Mouse (Mus musculus) liver, embryonic 15.5 days (tissue): ENCODE measurements around the gene C5ar2. TPM values are rescaled to one million over a fixed set of nuclear protein-coding genes. Genes with fewer than 3 reads are reported as not detected.
"Not testable (repeated sequence)": the region's sequence is repeated elsewhere in the genome, so short reads cannot be mapped to it uniquely, and the experiment has no call there.

ENCODE experiments used
- ATAC-seq: fragments of 200-750 bp; cut with Nextera tagmentation; 2 replicates; pipeline ENCODE4 v1.8.0; 2017; ENCODE audit warnings: moderate number of reproducible peaks, mild to moderate bottlenecking, moderate library complexity; ENCODE audit not compliant: insufficient read depth
- H3K27ac ChIP-seq: fragments of 300-500 bp; sonication (generic); replicated peaks from 2 replicates; pipeline ENCODE4 v1.5.1; 2015; ENCODE audit warnings: mild to moderate bottlenecking, inconsistent platforms
- H3K27me3 ChIP-seq: fragments of 300-500 bp; sonication (generic); 2 replicates; pipeline ENCODE4 v1.6.1; 2015; ENCODE audit warnings: mild to moderate bottlenecking, inconsistent platforms
- H3K36me3 ChIP-seq: fragments of 300-500 bp; sonication (generic); replicated peaks from 2 replicates; pipeline ENCODE4 v1.6.1; 2015; ENCODE audit warnings: moderate library complexity, mild to moderate bottlenecking, inconsistent platforms
- H3K4me1 ChIP-seq: fragments of 300-500 bp; sonication (generic); replicated peaks from 2 replicates; pipeline ENCODE4 v1.6.1; 2015; ENCODE audit warnings: inconsistent platforms
- H3K4me2 ChIP-seq: fragments of 300-500 bp; sonication (generic); 2 replicates; pipeline ENCODE4 v1.6.1; 2015; ENCODE audit warnings: moderate library complexity, mild to moderate bottlenecking, inconsistent platforms
- H3K4me3 ChIP-seq: fragments of 300-500 bp; sonication (generic); replicated peaks from 2 replicates; pipeline ENCODE4 v1.5.1; 2015; ENCODE audit warnings: mild to moderate bottlenecking, inconsistent platforms
- H3K9ac ChIP-seq: fragments of 300-500 bp; sonication (generic); 2 replicates; pipeline ENCODE4 v1.6.1; 2015; ENCODE audit warnings: moderate library complexity, mild to moderate bottlenecking, inconsistent platforms
- H3K9me3 ChIP-seq: fragments of 300-500 bp; sonication (generic); replicated peaks from 2 replicates; pipeline ENCODE4 v1.6.1; 2016; ENCODE audit warnings: inconsistent platforms
- WGBS: fragments of 180-500 bp; shearing (Covaris S2); methylation state at CpG from one replicate; pipeline ENCODE4 v1.1.7; 2015; ENCODE audit warnings: mixed read lengths; ENCODE audit not compliant: insufficient replicate concordance; 5-methylcytosine and 5-hydroxymethylcytosine counted together
- polyA plus RNA-seq: library from polyadenylated mRNA; unstranded; fragments of >200 nt; fragmentation: Nextera tagmentation; extraction: Ambion mirVana; gene quantifications from 2 replicates; pipeline ENCODE4 v1.2.1, GENCODE M21; 2015

Gene C5ar2
- polyA plus RNA-seq, 1 experiment from 2014 or later = 0.89 TPM

DNA sequence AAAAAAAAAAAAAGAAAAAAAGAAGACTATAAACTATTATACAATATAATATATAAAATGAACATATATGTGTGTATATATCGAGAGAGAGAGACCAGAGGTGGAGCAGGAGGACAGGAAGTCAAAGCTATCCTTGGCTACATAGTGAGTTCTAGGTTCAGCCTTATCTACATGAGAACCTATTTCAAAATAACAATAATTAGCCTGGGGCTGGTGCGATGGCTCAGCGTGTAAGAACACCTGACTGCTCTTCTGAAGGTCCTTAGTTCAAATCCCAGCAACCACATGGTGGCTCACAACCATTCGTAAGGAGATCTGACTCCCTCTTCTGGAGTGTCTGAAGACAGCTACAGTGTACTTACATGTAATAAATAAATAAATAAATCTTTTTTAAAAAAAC lies 12.0 kb upstream of the C5ar2 start:
- WGBS = 68% methylated on average over 4 of the region's 4 CpGs
- H3K4me1 ChIP-seq = not testable (repeated sequence)

DNA sequence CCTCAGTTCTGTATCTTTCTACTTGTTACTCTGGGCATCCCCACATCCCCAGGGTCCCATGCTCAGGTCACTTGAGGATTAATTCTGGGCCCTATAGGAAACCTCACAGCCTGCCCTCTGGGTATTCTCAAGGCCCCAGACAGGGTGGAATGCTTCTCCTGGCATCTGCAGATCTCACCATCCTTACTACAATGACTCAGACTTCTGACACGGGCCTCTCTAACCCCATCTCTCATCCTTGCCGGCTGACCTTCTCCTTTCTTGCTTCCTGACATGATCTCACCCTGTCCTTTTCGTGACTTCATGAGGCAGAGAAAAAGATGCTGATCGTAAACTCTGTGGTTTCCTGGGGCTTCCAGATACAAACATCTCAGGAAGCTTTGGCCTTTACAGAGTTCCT lies 10.2 kb upstream of the C5ar2 start:
- H3K4me3 ChIP-seq = no peak overlapping the region
- H3K27me3 ChIP-seq = no peaks in the 10 kb centered on the region
- H3K9me3 ChIP-seq = no peaks in the 10 kb centered on the region
- no peak overlapping the region for H3K4me2 ChIP-seq
- no peaks in the 10 kb centered on the region for H3K36me3 ChIP-seq
- no peak for ATAC-seq
- peaks cover 14% of the 10 kb centered on the region for H3K4me1 ChIP-seq
- H3K9ac ChIP-seq = no peak overlapping the region
- no peak overlapping the region for H3K27ac ChIP-seq
- 10% methylated on average over 4 of the region's 4 CpGs for WGBS

More for the DNA sequence above, 12.0 kb upstream of the C5ar2 start:
- not testable (repeated sequence) for H3K9ac ChIP-seq, H3K36me3 ChIP-seq, H3K4me2 ChIP-seq, H3K9me3 ChIP-seq, ATAC-seq, H3K27me3 ChIP-seq, H3K27ac ChIP-seq, H3K4me3 ChIP-seq

DNA sequence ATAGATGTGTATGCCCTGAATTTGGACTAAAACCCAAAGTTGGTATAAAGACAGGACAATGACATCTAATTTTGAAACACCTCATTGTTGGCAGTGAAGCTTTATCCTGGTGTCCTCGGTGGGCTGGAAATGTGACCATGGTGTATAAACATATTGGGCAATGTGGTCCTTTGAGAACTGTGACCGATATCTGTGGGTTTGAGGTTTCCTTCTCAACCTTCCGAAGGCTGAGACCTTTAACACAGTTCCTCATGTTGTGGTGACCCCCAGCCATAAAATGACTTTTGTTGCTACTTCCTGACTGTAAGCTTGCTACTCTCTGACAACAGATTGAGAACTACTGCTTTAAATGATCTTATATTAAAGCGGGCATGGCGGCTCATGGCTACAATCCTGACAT lies 6.7 kb upstream of the C5ar2 start:
- WGBS = 7% methylated on average over 5 of the region's 5 CpGs
- ATAC-seq = no peak
- no peaks in the 10 kb centered on the region for H3K36me3 ChIP-seq
- no peak overlapping the region for H3K9ac ChIP-seq
- H3K27ac ChIP-seq = no peak overlapping the region
- no peaks in the 10 kb centered on the region for H3K9me3 ChIP-seq
- peaks cover 11% of the 10 kb centered on the region for H3K4me1 ChIP-seq
- H3K27me3 ChIP-seq = no peaks in the 10 kb centered on the region
- H3K4me2 ChIP-seq = no peak overlapping the region
- no peak overlapping the region for H3K4me3 ChIP-seq

DNA sequence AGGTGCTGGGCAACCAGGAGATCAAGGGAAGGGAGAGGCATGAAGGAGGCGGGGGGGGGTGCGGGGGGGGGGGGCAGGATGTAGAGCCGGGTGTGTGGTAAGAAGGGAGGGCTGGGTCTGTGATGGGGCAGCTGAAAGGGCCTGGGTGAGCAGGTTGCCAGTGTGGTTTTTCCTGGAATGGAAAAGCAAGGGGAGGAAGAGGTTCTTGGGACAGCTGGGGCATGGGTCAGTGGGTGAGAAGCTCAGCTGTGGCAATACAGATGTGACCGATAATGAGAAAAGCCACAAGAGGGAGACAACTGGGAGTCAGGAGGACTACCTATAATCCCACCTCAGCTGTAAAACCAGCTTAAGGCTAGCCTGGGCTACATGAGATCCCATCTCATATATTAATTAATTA lies 2.0 kb upstream of the C5ar2 start:
- no peak for ATAC-seq
- no peaks in the 10 kb centered on the region for H3K27me3 ChIP-seq

DNA sequence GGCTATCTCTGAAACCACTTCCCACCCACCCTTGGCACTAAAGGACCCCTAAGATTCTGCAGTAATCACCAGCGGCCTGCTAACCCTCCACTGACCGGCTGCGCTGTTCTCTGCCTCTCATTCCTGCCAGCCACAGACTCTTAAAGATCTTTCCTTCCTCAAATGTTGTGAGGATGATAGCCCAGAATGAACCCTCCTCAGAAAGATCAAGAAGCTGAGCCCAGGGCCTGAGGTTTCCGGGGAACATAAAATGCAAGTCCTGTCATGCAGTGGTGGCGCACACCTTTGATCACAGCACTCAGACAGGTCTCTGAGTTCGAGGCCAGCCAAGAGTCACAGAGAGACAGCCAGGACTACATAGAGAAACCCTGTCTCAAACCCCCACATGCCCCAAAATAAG lies 1.8 kb downstream of the C5ar2 start:
- Histone ChIP-seq H3K27me3 (no peaks in the 10 kb centered on the region), H3K4me2 (peak overlapping the region; percentile 19), H3K27ac (peak overlapping the region; percentile 56), H3K36me3 (peaks cover 2% of the 10 kb centered on the region; the same call in 1 of the 2 replicates), H3K4me3 (no peak overlapping the region), H3K9me3 (no peaks in the 10 kb centered on the region), H3K4me1 (peaks cover 56% of the 10 kb centered on the region), H3K9ac (no peak overlapping the region)
- no peak for ATAC-seq
- 33% methylated on average over 6 of the region's 6 CpGs for WGBS

More for the DNA sequence above, 2.0 kb upstream of the C5ar2 start:
- no peak overlapping the region for H3K9ac ChIP-seq
- no peak overlapping the region for H3K4me3 ChIP-seq
- 17% methylated on average over 2 of the region's 4 CpGs for WGBS
- H3K9me3 ChIP-seq = no peaks in the 10 kb centered on the region
- peaks cover 39% of the 10 kb centered on the region for H3K4me1 ChIP-seq
- H3K27ac ChIP-seq = no peak overlapping the region
- H3K36me3 ChIP-seq = no peaks in the 10 kb centered on the region
- no peak overlapping the region for H3K4me2 ChIP-seq

DNA sequence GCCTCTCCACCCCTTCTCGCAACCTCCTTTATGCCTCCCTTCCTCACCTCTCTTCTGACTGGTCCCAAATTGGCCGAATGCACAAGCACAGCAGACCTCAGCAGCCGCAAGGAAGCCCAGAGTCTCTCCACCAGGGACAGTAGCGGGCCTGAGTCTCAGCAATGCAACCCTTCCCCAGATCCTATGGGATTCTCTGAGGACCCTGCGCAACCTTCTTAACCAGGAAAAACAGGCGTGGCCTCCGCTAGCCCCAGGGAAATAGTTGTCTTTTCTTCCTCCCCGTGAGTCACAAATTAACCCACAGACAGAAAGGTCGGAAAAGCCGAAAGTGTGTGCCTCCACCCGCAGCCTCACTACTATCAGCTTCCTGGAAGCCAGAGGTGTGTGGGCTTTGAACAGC lies 2.2 kb downstream of the C5ar2 start:
- peak overlapping the region; percentile 19 for H3K4me2 ChIP-seq
- peaks cover 6% of the 10 kb centered on the region; the same call in 1 of the 2 replicates for H3K36me3 ChIP-seq
- H3K9me3 ChIP-seq = no peaks in the 10 kb centered on the region
- no peak overlapping the region for H3K9ac ChIP-seq
- no peaks in the 10 kb centered on the region for H3K27me3 ChIP-seq
- 26% methylated on average over 11 of the region's 11 CpGs for WGBS
- H3K4me3 ChIP-seq = no peak overlapping the region
- ATAC-seq = no peak
- H3K27ac ChIP-seq = peak overlapping the region; percentile 56
- peaks cover 56% of the 10 kb centered on the region for H3K4me1 ChIP-seq

DNA sequence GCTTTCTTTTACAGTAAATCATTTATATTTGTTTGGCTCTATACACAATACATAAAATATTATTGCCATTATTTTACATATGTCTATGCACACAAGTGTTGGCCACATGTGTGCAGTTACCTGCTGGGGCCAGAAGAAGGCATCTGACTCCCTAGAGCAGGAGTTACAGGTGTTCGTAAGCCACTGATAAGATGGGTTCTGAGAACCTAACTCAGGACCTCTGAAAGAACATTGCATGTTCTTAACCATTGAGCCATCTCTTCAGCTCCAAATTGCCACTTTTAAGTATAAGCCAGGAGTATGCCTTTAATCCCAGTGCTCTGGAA lies 3.0 kb downstream of the C5ar2 start:
- peaks cover 10% of the 10 kb centered on the region; the same call in 1 of the 2 replicates for H3K36me3 ChIP-seq
- ATAC-seq = 0 out of 2 replicates have a peak, but pooled peaks have one; percentile 5
- H3K4me2 ChIP-seq = peak overlapping the region; percentile 65
- H3K9ac ChIP-seq = no peak overlapping the region
- peaks cover 56% of the 10 kb centered on the region for H3K4me1 ChIP-seq
- H3K27ac ChIP-seq = peak overlapping the region; percentile 87
- 25% methylated on average over 1 of the region's 1 CpGs for WGBS
- no peaks in the 10 kb centered on the region for H3K9me3 ChIP-seq
- no peak overlapping the region for H3K4me3 ChIP-seq
- H3K27me3 ChIP-seq = no peaks in the 10 kb centered on the region

DNA sequence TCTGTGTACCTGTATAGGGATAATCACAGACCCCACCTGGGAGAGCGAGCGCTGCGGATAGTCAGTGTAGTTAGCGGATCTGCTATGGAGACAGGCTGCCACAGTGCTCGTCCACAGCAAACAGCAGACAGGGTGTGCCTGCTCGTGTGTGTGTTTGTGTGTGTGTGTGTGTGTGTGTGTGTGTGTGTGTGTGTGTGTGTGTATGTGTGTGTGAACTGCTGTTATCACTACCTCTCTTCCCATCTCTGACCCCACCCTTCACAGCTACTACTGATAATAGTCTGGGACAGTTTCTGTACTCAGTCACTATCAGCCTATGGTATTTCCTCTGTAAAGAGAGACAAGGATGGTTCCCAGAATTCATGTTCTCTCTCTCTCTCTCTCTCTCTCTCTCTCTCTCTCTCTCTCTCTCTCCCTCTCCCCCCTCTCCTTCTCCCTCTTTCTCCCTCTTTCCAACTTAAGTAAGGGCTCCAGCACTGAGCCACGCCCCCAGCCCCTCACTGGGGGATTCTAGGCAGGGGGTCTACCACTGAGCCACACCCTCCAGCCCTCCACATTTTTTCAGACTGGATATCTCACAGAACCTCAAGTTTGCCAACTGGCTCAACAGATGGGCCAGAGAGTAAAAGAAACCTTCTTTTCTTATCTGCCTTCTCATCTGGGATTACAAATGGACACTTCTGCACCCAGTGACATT lies 3.5 kb downstream of the C5ar2 start:
- H3K27ac ChIP-seq = peak overlapping the region; percentile 87
- ATAC-seq = peak; percentile 87
- H3K4me1 ChIP-seq = peaks cover 56% of the 10 kb centered on the region
- peak overlapping the region; percentile 65 for H3K4me2 ChIP-seq
- no peaks in the 10 kb centered on the region for H3K27me3 ChIP-seq
- H3K36me3 ChIP-seq = peaks cover 10% of the 10 kb centered on the region; the same call in 1 of the 2 replicates
- no peaks in the 10 kb centered on the region for H3K9me3 ChIP-seq
- H3K9ac ChIP-seq = peak overlapping the region; percentile 48
- 26% methylated on average over 7 of the region's 7 CpGs for WGBS
- peak overlapping the region; percentile 36 for H3K4me3 ChIP-seq

DNA sequence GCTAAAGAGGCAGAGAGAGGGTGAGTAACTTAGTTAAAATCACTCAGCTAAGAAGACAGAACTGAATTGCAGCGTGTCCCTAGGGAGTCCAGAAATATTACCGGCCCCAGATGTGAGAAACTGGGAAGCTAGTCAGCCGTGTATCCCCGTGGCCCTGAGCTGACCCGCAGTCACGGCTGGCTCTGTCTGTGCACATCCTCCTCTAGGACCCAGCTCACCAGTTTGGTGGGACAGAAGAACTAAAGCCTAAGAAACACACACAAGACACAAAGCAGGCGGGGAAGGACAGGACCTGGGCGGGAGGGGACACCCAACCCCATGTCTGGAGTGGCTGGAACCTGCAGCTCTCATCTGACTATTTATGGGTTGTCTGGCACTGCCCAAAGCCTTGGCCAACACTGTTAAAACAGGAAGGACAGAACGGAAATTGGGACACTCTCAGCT lies 4.4 kb downstream of the C5ar2 start:
- peak overlapping the region; percentile 48 for H3K9ac ChIP-seq

DNA sequence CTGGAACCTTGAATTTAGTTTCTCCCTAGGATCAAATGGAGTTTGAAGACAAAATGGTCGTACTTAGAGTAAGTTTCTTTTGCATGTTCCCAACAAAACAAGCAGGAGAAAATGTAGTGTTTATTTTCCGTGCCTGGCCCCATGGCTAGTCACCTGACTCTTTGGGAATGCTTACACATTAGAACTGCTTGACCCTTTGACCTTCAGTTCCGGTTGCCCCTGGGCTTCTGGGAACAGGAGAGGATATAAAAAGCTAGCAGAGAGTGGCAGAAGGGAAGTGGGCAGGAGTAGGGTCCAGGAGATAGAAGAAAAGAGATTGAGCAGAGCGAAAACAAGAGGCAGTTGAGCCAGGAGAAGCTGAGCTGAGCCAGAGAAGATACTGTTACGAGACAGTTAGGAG lies 14.1 kb downstream of the C5ar2 start:
- Histone ChIP-seq H3K9me3 (0 out of 2 replicates have a peak, but pooled peaks cover 4% of the 10 kb centered on the region), H3K9ac (no peak overlapping the region), H3K36me3 (no peaks in the 10 kb centered on the region), H3K4me2 (no peak overlapping the region), H3K27ac (0 out of 2 replicates have a peak overlapping the region, but pooled peaks have one; percentile 35), H3K4me1 (peaks cover 3% of the 10 kb centered on the region; the same call in 1 of the 2 replicates), H3K27me3 (0 out of 2 replicates have a peak, but pooled peaks cover 5% of the 10 kb centered on the region), H3K4me3 (no peak overlapping the region)
- ATAC-seq = no peak
- WGBS = 33% methylated on average over 5 of the region's 5 CpGs

More for the DNA sequence above, 4.4 kb downstream of the C5ar2 start:
- 38% methylated on average over 9 of the region's 9 CpGs for WGBS
- no peaks in the 10 kb centered on the region for H3K27me3 ChIP-seq
- peak overlapping the region; percentile 87 for H3K27ac ChIP-seq
- H3K4me1 ChIP-seq = peaks cover 50% of the 10 kb centered on the region
- H3K4me2 ChIP-seq = peak overlapping the region; percentile 65
- peaks cover 10% of the 10 kb centered on the region; the same call in 1 of the 2 replicates for H3K36me3 ChIP-seq
- H3K4me3 ChIP-seq = peak overlapping the region; percentile 36
- no peaks in the 10 kb centered on the region for H3K9me3 ChIP-seq
- ATAC-seq = 0 out of 2 replicates have a peak, but pooled peaks have one; percentile 22

DNA sequence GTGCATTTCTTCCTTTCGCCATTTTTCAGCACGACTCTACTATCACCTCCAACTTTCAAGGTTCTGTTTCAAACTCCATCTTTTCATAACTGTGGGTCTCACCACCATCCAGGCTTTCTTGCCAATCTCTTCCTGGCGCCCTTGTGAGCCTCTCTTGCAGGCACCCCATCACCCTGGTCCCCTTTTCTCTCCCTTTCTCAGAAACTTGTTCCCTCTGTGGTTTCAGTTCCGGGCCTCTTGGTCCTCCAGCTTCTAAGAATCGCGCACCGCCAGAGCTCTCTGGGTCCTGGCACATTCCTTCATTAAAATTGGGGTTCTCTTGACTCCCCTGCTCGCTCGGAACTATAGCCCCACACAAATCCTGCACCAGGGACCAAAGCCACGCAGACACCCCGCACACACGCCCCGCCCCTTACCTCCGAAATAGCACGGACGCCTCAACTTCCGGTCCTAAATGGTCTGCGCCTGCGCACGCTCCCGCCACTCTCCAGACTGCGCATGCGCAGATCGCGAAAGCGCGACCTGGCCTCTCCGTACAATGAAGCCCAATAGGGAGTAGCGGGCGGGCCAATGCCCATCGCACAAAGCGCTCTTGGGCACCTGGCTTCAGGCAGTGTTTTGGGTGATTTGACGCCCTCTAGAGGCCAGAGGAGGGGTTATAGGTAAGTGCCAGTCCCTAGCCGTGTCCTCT lies 22.2 kb downstream of the C5ar2 start, which contains the start of gene Dhx34:
Gene Dhx34 (minus strand): TSS at position 456 of the 691 bp plus-strand sequence.
- Histone ChIP-seq H3K9ac (peak within 1 kb of the TSS; percentile 80), H3K9me3 (no peaks in the 10 kb centered on the region), H3K4me2 (peak within 1 kb of the TSS; percentile 76), H3K4me3 (peak within 1 kb of the TSS; percentile 75), H3K36me3 (peaks cover 14% of the 10 kb centered on the region), H3K27ac (peak within 1 kb of the TSS; percentile 82), H3K4me1 (peaks cover 21% of the 10 kb centered on the region), H3K27me3 (0 out of 2 replicates have a peak, but pooled peaks cover under 1% of the 10 kb centered on the region)
- ATAC-seq = peak; percentile 97
- WGBS = under 1% methylated on average over 34 of the region's 34 CpGs
